Mouse (Mus musculus): ENCODE data around the gene Nr1d1. TPM values are rescaled to one million over a fixed set of nuclear protein-coding genes. Genes with fewer than 3 reads are reported as not detected.

Nr1d1 gene
- polyA plus RNA-seq, 1 experiment: 4.1 TPM

- DNase-seq (ENCODE audit: low read depth): no peak
- TF ChIP-seq CTCF (IDR thresholded peaks at IDR 0.05; ENCODE audit: borderline replicate concordance, extremely low read depth, insufficient read depth, insufficient read length): peak; percentile 27; the same call in 1 of the 2 replicates
- TF ChIP-seq POLR2A (IDR thresholded peaks at IDR 0.05; ENCODE audit: borderline replicate concordance, extremely low read depth, insufficient read depth, insufficient read length, poor library complexity, severe bottlenecking): no peak
Observed at GRCm38 (mm10) chr11:98787691-98788090, 12.6 kb upstream of the Nr1d1 start.

GRCm38 (mm10) chr11:98787229-98787628 is 12.1 kb upstream of the Nr1d1 start:
- DNase-seq (ENCODE audit: low read depth): no peak
- no peak for TF ChIP-seq POLR2A (IDR thresholded peaks at IDR 0.05; ENCODE audit: borderline replicate concordance, extremely low read depth, insufficient read depth, insufficient read length, poor library complexity, severe bottlenecking)
- TF ChIP-seq CTCF (IDR thresholded peaks at IDR 0.05; ENCODE audit: borderline replicate concordance, extremely low read depth, insufficient read depth, insufficient read length): no peak

GRCm38 (mm10) chr11:98786359-98787214 is 11.5 kb upstream of the Nr1d1 start:
- DNase-seq (ENCODE audit: low read depth): peak; percentile 94
- no peak for TF ChIP-seq POLR2A (IDR thresholded peaks at IDR 0.05; ENCODE audit: borderline replicate concordance, extremely low read depth, insufficient read depth, insufficient read length, poor library complexity, severe bottlenecking)
- TF ChIP-seq CTCF (IDR thresholded peaks at IDR 0.05; ENCODE audit: borderline replicate concordance, extremely low read depth, insufficient read depth, insufficient read length): peak; percentile 91

- peak; percentile 90 for DNase-seq (ENCODE audit: low read depth)
- no peak for TF ChIP-seq POLR2A (IDR thresholded peaks at IDR 0.05; ENCODE audit: borderline replicate concordance, extremely low read depth, insufficient read depth, insufficient read length, poor library complexity, severe bottlenecking)
- peak; percentile 68 for TF ChIP-seq CTCF (IDR thresholded peaks at IDR 0.05; ENCODE audit: borderline replicate concordance, extremely low read depth, insufficient read depth, insufficient read length)
Observed at GRCm38 (mm10) chr11:98785772-98786281, 10.7 kb upstream of the Nr1d1 start.

DNA sequence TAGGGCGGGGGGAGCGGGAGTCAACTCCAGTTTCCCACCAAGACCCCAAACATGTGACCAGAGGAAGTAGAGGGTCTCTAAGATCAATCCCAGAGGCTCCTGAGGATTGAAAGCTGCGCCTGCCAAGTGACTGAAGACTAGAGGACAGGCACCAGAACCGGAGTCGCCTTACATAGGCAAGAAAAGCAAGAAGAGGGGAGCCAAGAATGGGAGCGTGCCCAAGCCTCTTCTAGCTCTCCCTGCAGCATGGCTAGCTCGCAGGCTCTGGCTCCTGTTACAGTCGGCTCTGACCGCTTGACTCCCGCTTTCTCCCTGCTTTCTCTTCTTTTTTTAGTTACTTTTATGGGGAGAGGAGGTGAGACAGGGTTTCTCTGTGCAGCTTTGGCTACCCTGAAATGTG is 10.1 kb upstream of the Nr1d1 start:
- DNase-seq (ENCODE audit: low read depth): no peak
- TF ChIP-seq CTCF (IDR thresholded peaks at IDR 0.05; ENCODE audit: borderline replicate concordance, extremely low read depth, insufficient read depth, insufficient read length) (no peak), POLR2A (IDR thresholded peaks at IDR 0.05; ENCODE audit: borderline replicate concordance, extremely low read depth, insufficient read depth, insufficient read length, poor library complexity, severe bottlenecking) (no peak)

DNA sequence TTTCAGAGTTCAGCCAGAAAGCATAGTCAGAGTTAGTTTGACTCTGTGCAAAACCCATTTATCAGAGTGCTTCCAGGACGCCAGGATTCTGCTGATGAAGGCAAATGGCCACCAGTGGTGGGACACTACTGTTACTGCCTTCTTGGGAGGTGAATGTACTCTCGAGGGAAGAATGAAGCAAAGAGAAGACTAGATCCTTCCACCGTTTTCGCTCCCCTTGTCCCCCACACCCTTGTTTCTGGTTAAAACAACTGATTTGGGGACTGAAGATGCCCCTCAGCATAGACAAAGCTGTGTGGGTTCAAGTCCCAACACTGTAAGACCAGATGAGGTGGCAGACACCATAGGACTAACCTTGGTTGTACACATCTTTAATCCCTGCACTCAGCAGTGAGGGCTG is 9.0 kb upstream of the Nr1d1 start:
- DNase-seq (ENCODE audit: low read depth): no peak
- TF ChIP-seq CTCF (IDR thresholded peaks at IDR 0.05; ENCODE audit: borderline replicate concordance, extremely low read depth, insufficient read depth, insufficient read length) (no peak), POLR2A (IDR thresholded peaks at IDR 0.05; ENCODE audit: borderline replicate concordance, extremely low read depth, insufficient read depth, insufficient read length, poor library complexity, severe bottlenecking) (no peak)

DNA sequence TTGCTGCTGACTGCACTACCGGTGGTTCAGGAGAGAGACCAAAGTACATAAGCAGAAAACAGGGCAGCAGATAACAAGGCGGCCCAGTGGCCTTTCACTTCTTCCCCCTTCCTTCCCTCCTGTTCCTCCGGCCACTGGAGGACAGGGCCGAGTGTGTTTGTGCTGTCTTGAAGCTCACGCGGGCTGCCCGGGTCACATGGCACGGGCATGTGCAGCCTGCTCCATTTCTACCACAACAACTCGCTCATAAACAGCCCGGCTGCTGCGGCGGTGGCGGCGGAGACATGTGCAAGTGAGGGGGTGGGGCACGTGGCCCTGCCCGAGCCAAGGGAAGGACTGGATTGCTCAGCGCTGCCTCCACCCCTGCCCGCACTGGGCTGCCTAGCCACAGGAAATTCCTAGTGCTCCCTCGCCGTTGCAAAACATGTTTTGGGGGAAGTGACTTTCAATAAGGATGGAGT is 8.1 kb upstream of the Nr1d1 start:
- DNase-seq (ENCODE audit: low read depth): peak; percentile 90
- TF ChIP-seq POLR2A (IDR thresholded peaks at IDR 0.05; ENCODE audit: borderline replicate concordance, extremely low read depth, insufficient read depth, insufficient read length, poor library complexity, severe bottlenecking) (no peak), CTCF (IDR thresholded peaks at IDR 0.05; ENCODE audit: borderline replicate concordance, extremely low read depth, insufficient read depth, insufficient read length) (no peak)

- DNase-seq (ENCODE audit: low read depth): peak; percentile 50
- TF ChIP-seq POLR2A (IDR thresholded peaks at IDR 0.05; ENCODE audit: borderline replicate concordance, extremely low read depth, insufficient read depth, insufficient read length, poor library complexity, severe bottlenecking) (no peak), CTCF (IDR thresholded peaks at IDR 0.05; ENCODE audit: borderline replicate concordance, extremely low read depth, insufficient read depth, insufficient read length) (no peak)
Observed at GRCm38 (mm10) chr11:98782651-98783235, 7.6 kb upstream of the Nr1d1 start.

DNA sequence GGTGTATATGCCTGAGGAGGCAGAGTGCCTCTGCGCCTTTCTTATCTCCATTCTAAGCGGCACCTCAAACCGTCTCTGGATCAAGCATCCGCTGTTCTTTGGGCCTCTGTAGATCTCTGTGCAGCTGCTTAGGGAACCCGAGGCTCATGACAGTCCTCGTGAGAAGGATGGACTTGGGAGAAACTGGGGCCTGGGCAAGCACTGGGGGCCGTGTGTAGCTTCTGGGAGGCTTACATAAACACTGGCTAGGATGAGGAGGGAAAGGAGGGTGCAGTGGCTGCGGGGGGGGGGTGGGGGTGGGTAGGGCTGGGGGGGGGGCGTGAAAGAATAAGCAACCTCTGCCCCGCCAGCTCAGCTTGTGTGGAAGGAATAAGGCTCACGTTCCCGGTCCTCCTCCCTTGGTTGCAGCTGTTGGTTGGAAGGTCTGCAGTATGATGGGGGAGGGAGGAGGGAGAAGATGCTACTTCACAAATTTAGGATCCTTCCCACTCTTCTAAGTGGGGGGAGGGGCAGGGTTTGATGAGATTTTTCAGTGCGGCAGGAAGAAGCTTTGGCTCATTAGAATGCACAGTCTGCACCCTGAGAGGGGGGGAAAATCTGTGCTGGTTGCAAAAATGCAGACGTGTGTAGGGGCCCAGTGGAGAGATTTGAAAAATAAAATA is 6.8 kb upstream of the Nr1d1 start:
- peak; percentile 89 for DNase-seq (ENCODE audit: low read depth)
- no peak for TF ChIP-seq CTCF (IDR thresholded peaks at IDR 0.05; ENCODE audit: borderline replicate concordance, extremely low read depth, insufficient read depth, insufficient read length)
- no peak for TF ChIP-seq POLR2A (IDR thresholded peaks at IDR 0.05; ENCODE audit: borderline replicate concordance, extremely low read depth, insufficient read depth, insufficient read length, poor library complexity, severe bottlenecking)

DNA sequence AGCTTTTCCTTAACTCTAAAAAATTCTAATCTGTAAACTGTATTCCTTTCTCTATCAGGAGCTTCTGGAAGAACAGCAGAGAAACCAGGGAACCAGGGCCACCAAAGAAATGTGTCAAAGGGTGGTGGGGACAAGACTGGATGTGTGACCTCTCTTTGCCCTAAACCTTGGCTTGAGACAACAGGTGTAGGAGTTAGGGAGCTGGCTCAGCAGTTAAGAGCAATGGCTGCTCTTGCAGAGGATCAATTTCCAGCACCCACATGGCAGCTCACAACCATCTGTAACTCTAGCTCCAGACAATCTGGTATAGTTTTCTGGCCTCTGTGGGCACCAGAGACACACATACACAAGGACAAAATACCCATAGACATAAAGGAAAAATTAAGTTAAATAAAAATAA is 2.8 kb upstream of the Nr1d1 start:
- DNase-seq (ENCODE audit: low read depth): no peak
- TF ChIP-seq CTCF (IDR thresholded peaks at IDR 0.05; ENCODE audit: borderline replicate concordance, extremely low read depth, insufficient read depth, insufficient read length) (no peak), POLR2A (IDR thresholded peaks at IDR 0.05; ENCODE audit: borderline replicate concordance, extremely low read depth, insufficient read depth, insufficient read length, poor library complexity, severe bottlenecking) (no peak)
